Mouse (Mus musculus) ZHBTc4 (cell line): ENCODE measurements at regions not wholly inside any gene's neighbourhood (a gene's known extent, or its start where the extent isn't known, plus 50 kb on each side); places are given as distances from the start of the nearest gene placed in this dataset.
"Not testable (repeated sequence)": the region's sequence is repeated elsewhere in the genome, so short reads cannot be mapped to it uniquely, and the experiment has no call there.

ENCODE experiments used
- DNase-seq: peaks from one replicate; pipeline ENCODE4 v3.0.0-alpha.2; 2011; ENCODE audit warnings: low read depth, low spot score

DNA sequence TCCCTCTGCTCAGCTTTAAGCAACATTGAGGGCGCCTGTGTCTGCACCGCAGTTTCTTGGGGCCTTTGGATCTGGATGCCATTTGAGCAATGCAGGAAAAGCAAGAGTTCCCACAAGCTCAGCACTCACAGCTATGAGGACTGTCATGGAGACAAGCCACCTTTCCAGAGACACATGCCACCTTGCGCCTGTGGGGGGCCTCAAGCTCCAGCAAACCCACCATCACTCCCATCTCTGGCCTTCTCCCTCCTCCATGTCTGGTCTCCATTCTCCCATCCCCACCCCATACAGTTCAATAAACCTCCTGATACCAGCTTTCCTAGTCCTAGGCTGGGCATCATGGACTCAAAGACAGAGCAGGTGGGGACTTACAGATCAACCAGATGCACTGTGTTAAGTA is 97.8 kb downstream of the Wdr11 start:
- DNase-seq = no peak

DNA sequence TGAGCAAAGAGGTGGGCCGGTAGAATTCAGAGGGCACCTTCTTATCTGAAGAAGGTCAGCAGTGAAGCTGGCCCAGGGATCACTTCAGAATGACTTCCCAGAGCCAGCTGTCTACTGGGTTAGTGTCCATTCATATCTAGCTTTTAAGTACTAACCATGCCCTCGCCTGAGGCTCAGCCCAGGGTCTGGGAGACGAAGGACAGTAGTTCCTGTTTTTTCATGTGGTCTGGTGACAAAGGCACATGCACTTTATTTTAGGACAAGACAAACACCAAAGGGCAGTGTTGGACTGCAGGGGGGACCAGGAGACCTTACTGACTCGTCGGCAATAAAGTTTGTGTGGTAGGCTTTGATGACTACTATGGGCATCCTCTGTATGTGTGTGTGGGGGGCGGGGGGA is 99.2 kb downstream of the Wdr11 start:
- no peak for DNase-seq

DNA sequence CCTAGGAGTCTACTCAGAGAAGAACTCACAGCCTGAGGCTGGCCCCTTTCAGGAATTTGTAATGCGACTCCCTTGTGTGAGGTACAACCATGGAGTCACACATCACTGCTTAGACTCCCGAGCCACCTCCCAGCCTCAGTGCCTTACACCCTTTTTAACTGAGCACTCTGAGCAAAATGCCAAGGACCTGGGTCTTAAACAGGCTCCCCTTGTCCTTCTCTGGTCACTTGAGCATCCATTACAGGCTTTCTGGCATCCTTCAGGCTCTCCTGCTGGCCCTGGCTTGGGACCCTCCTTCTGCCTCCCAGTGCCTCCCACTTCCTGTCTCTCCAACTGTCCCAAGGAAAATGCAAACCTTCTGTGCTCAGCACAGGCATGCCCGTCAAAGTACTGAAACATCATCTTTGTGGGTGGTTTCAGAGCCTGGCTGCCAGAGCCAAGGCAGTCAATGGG is 100.0 kb downstream of the Wdr11 start:
- DNase-seq = no peak

DNA sequence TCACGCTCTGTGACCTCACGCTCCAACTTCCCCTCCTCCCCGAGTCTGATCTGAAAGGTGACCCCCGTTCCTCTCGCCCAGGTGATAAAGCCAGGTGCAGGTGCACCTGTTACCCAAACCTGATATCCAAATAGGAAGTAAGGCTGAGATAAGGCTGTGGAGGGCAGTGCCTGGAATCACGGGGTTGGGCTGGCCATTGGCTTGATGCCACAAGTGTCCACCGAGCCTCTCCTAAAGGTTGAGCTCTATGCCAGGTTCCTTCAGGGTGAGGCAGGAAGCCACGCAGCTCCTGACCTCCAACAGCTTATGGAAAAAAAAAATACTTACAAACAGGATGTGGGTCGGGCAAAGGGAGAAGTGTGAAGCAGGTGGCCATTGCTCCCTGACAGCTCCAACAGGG is 102.0 kb downstream of the Wdr11 start:
- DNase-seq = no peak

DNA sequence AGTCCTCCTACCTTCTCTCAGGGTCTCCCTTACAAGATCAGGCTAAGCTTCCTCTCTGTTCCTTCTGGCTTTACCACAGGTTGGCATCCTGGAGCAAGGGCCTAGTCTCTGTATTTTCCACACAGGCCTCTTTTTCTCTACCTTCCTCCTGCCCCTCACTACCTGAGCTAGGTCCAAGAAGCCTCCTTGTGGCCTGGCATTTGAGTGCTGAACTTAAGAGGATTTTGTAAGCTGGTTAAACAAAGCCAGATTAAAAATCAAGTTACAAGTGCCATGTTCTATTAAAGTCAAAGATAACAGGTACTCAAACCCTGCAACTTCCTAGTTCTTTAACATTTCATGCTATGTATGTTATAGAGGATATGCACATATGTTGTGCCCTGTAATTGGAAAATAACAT is 102.5 kb downstream of the Wdr11 start:
- no peak for DNase-seq

DNA sequence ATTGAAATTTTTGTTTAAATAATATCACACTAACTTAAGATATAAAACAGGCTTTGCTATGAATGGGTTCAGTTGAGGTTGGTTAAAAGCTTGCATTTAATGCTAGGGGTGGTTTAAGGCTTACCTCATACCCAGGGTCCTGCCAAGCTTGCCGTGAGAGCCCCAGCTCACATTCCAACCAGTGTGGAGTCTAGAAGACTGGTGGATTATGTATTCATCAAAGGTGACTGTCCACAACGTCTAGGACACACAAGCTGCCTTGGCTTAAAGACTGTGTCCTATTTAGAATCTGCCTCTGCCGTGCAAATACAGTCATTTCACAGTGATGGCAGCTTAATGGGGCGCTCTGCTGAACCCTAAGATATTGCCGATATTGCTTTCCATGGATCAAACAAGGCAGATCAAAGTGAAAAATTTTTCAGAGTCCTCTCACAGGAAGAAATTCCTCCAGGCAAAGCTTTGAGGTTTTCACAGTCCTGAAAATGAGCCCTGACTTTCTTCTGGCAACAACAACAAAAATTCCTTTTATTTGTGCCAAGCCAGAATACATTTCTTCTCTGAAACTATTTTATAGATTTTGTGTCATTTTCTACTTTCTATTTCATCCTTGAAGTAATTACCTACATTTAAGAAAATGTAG is 108.4 kb downstream of the Wdr11 start:
- DNase-seq = no peak

DNA sequence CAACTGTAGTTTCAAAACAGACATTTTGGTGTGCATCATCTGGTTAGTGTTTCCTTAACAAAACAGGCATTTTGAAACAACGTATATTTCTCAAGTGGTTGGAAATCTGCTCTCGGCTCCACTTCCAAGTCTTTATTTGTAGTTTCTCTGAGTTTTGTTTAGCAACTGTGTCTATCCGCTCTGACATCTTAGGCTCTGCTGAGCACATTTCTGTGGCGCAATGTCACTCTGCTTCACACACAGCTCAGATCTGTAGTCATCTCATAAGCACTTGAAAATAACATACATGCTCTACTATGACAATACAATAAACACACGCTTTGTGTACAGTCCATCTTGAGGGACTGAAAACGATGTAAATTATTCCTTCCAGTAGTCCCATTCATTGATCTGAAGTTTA is 135.9 kb downstream of the Wdr11 start:
- no peak for DNase-seq

DNA sequence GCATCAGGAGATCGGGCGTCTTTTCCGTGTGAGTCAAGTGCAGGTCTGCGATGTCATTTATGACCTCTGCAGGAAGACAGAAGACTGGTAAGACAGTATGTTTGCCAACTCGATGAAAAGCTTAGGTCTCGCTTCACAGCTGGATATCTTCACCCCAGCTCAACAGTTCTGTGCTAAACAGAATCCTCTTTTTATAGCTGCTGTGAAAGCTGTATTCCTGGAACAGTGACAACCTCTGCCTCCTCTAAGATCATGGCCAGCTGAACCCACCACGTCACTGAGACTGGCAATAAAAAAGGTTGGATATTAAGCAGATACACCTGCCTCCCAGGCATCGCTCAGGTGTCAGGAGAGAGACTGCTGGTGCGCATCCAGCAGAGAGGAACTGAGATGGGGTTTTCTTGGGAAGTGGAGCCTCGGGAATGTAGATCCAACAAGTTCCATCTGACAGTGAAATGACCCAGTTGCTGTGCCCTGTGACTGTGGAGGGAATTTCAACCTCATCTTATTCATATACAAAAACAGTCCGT is 138.1 kb downstream of the Wdr11 start:
- DNase-seq = no peak

DNA sequence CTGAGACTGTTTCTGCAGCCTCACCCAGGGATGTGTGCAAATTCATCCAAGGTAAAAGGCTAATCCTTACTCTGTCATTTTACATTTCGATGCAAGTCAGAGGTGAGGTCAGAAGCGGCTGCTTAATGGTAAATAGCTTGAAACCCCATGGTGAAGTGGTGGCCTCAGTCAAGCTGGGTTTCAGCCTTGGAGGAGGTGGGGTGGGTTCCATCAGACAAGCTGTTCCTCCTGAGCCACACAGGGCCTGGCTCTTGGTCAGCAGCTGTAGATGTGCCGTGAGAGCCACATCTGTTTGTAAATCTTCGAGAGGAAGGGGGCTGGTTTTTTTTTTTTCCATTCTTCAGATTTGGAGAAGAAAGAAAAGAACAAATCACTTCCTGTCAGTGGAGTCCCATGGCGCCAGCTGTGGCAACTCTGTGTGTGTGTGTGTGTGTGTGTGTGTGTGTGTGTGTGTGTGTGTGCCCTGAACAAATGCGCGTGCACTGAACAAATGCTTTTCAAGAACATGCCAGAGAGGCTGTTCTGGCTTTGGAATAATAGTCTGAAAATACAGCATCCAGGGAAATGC is 139.2 kb downstream of the Wdr11 start:
- no peak for DNase-seq

DNA sequence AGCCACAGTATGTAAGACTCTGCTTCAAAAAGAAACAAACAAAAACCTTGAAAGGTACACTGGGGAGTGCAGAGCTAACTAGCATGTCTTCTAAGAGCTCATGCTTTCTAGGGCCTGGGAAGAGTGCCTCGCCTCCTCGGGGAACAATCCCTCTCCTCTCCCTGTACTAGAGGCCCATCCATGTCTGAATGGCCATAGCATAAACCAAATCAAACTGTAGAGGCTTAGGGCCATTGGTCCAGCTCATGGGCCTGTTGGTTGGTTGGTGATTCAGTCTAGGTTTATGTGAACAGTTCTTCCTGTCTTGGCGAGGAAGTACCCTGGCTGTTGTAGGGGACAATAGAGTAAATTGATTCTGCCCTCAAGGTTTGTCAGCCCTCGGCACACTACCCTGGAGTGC is 151.0 kb downstream of the Wdr11 start:
- DNase-seq = no peak

DNA sequence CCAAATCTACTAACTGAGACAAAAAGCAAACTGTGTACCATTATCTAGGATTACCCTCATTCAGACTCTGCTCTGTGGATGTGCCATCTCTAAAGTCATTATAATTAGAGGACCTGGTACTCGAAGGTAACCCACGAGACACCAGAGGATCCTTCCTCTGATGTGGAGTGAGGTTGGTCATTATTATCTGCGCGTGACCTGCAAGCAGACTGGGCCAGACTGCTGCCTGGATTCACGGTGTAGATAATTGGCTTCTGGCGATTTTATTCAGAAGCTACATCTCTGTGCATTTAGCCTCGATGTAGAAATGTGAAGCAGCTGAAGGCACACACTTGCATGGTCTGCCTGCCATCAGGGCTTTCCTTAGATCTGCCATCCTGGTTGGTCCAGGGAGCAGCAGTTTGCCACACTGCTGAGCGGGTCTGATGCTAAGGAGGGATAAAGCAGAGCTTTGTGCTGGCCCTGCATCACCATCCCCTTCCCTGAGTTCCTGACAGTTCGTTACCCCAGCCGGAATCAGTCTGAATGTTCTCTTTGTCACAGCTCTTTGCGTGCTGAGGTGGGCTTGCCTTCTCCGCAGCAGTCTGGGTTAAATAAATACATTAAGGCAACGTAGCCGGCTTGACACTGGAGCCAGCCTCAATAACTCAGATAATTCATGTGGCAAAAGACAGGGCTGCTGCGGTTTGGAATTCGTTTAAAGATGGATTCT is 152.4 kb downstream of the Wdr11 start:
- DNase-seq = no peak

DNA sequence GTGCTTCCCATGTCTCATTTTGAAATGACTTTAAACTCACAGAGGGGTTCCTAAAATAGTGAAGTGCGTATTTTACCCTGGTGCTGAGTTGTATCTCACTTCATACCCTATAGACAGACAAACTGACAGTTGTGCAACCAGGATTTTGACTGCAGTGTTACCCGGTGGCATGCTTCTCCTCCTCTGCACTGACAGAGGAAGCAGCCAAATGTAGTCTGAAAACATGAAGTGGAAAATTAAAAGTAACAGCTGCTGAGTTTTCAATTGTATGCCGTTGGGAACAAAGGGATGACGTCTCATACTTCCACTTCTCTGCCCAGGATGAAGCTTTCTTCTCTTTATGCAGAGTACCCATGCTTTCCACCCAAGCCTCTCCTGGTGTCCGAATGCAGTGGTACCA is 155.0 kb downstream of the Wdr11 start:
- DNase-seq = no peak

DNA sequence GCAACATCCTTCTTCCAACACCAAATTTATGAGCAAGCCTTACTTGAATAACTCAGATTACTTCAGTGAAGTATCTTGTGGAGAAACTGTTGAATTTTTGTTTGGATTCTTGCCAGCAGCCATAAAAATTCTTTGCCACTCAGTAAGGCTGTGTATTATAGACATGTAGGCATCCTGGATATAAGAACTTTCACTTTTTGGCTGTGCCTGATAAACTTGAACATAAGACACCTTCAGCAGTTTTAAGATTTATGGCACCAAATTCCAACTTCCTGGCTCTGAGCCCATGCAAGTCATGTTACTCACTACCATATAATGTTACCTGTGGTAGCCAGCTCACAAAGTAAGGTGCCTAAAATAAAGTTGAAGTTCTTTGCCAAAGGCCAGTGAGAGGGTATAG is 159.3 kb downstream of the Wdr11 start:
- DNase-seq = no peak

DNA sequence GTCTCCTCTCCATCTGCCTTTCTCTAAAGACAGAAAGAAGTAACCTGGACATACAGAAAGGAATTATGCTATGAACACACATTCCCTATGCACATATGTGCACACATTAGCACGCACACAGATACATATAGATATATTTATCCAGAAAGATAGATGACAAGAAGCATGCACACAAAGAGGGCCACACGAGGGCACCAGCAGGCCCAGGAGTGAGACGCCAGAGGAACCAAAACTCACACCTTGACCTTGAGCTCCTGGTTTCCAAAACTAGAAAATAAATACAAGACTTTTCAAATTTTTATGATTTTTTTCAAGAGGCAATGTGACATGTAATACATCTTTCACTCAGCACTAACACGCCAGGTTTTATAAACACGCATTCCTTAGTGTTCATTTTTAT is 163.1 kb downstream of the Wdr11 start:
- DNase-seq = no peak

DNA sequence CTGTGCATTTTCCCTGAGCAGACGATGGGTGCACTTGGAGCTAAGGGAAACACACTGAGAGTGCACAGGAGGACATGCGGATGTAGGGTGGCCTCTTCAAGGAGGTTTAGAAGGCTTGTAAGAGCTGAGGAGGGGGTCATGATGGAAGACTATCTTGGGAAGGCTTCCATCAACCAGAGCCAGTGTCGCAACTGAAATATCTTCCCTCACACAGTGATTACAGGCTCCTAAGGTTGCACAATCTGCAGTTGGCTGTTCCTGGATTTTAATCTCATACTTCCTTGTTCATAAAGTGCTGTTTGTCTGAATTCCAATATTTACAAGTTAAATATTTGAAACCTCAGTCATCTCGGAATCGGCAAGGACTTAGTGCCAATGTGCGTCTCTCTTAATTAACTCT is 164.5 kb downstream of the Wdr11 start:
- DNase-seq = no peak

DNA sequence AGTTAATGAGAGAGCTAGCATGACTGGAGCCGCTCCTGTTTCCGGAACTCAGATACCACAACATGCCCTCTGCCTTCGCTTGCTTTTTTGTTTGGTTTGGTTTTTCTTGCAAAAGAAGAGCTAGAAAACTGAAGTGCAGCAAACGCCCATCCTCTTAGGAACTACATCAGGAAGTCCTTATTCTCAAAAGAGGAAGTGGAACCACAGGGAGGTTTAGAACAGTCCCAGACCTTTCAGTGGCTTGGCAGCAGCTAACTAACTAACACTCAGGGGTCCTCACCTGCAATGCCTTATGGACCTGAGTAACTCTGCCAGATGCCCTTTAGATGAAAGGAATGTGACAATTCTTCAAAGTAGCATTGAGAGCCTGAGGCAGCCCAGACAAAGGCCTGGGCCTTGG is 168.2 kb downstream of the Wdr11 start:
- no peak for DNase-seq

DNA sequence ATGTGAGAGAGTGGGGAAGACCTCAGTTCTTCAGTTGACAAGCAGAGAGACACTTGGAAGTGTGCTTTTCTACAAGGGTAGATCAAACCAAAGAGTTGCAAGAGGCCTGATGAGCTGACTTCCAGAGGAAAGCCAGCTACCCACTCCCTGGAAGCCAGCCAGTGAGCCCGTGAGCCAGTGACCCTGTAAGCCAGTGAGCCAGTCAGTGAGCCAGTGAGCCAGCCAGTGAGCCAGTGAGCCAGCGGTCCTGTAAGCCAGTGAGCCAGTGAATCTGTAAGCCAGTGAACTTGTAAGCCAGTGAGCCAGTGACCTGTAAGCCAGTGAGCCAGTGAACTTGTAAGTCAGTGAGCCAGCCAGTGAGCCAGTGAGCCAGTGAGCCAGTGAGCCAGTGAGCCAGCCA is 168.7 kb downstream of the Wdr11 start:
- no peak for DNase-seq

DNA sequence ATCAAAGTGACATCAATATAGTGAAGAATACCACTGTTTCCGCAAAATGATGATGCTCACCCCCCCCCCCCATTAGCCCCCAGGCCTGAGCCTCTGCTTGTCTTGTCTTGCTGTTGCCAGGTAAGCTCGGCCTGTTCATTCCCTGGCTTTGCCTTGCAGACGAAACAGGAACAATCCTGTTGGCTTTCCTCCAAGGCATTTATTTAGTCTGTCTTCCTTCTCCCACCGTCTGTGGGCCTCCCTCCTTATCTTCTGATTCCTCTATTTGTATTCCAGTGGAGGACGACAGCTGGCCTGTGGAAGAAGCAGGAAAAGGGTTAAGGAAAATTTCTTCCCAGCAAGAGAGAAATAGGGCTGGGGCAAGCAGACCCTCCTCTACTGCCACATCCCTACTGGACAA is 172.1 kb downstream of the Wdr11 start:
- DNase-seq = no peak

DNA sequence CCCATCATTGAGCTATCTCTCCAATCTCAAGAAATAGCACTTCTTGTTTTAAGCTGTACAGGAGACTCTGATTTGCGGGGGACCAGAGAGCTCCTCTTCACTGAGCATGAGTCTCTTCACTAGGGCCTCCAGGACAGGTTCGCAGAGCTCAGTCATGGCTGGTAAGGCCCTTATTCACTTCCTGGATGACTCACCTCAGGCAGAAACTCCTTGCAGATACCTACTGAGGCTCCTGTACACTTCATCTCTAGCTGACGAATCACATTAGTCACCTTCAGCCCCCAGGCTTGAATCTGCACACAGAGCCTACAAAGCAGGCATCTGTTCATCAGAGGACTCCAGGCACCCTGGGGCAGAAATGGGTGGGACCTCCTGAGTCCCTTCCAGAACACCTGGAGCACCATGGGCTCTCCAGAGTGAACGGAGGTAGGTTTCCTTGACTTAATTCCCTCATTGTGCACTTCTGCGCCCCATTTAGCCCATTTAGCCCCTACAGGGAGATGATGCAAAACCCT is 172.8 kb downstream of the Wdr11 start:
- peak; percentile 13 for DNase-seq

DNA sequence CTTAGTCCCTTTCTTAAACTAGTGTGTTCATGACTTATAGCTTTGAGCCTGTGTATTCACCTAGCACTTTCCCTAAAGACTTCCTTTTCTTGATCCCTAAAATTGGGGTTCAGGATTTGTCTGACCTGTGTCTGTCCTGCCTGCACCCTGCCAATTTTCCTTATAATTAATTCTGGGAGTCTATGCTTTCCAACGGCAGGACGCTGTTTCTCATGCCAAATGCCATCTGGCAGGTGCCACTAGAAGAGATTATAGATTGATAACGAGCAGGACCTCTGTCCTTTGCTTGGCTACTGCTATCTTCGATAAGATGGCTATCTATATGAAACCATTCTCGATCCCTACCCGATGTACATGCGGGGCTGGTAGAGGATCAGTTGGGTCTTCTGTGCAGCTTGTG is 174.0 kb downstream of the Wdr11 start:
- no peak for DNase-seq

DNA sequence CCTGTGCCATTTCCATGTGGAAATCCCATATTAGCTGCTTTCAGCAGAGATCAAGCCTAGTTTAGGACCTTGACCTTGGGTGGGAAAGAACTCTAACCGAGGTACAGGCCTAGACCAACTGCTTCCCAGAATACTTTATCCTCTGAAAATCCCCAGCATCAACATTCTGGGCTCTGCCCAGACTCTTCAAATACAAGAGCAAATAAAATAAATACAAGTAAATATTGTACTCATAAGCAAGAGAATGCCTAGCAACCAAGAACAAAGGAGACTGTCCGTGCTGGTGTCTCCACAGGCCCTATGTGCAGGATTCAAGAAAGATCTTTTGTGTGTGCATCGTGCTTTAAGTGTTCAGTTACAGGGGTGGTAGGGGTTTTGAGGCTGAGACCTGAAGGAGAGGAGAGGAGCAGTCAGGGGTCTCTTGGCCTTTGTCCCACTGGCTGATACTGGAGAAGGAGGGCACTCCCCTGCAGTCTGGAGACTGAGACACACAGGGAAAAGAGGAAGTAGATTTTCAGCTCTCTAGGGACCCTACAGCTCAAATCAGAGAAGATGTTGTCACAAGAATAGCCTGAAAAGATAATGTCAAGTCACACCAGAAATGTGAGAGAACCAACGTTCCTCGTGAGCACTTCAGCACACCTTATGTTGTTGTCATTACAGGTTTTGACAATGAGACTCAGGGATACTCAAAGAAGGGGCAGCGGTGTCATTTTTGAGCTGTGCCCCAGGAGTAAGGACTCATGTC is 174.6 kb downstream of the Wdr11 start:
- no peak for DNase-seq

DNA sequence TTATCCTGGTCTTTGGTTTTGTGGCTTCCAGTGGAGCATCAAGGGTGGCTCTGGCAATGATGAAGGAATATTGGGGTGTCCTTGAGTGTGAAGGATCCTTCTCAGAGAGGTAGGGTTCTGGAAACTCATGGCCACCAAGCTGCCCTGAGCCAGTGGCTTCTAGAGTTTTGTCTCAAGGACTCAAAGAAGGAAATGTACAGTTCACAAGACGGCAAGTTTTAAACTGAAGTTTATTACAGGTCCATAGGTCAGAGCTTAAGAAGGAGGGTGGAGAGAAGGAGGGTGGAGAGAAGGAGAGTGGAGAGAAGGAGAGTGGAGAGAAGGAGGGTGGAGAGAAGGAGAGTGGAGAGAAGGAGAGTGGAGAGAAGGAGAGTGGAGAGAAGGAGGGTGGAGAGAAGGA is 178.0 kb downstream of the Wdr11 start:
- DNase-seq = not testable (repeated sequence)
